Mouse (Mus musculus) cerebellum, adult 11-12 months (tissue): ENCODE results near the gene Fuz.
A peak's percentile ranks its signal among the peaks of the same experiment; 100 is the strongest.

Experiments
- DNase-seq: peaks from one replicate; pipeline ENCODE4 v3.0.0; 2022

Fuz gene

GRCm38 (mm10) chr7:44929204-44930151 lies 33.6 kb downstream of the Fuz start, which contains the start of gene Ap2a1:
TSS of gene Ap2a1 (minus strand) at chr7:44929496.
- peak; percentile 100 for DNase-seq

- no peak for DNase-seq
Measured at GRCm38 (mm10) chr7:44938680-44939079, 42.8 kb downstream of the Fuz start.

GRCm38 (mm10) chr7:44942904-44943303 lies 47.0 kb downstream of the Fuz start, which contains the start of gene Tsks:
TSS of gene Tsks (plus strand) at chr7:44943204.
- DNase-seq = no peak

GRCm38 (mm10) chr7:44949922-44950321 lies 54.0 kb downstream of the Fuz start:
- DNase-seq = no peak

GRCm38 (mm10) chr7:44951960-44952359 lies 56.1 kb downstream of the Fuz start:
- DNase-seq = no peak
